Mouse (Mus musculus): ENCODE results near the gene Tmem204.

DNA sequence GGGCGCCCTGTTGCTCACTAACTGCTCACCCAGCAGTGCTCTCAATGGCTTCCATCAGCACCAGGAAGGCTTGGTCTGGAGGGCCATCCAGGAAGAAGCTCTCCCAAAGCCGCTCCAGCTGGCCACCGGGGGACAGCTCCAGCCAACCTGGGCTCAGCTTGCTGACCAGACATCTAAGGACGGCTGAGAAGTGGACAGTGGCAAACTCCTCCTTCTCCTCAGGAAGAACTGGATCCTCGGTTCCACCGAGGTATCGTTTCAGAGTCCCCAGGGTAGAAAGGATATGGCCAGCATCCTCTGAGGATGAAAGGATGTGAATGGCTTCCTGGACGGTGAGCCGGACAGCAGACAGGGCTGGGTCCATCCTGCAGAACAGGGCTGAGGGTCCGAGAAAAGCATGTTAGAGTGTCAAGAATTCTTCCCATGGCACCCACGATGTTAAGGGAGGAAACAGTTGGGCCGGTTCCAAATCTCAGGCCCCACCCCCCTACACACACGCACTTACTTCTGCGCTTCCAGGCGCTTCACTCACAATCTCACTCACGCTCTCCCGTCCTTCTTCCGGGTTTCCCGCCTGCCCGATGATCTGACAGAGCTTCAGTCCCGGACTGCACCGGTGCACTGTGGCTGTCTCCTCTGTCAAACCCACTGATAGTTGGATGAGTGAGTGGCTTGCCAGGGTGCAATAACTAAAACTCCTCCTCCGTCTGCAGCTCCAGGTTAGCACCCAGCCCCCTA lies 31.7 kb upstream of the Tmem204 start:
- TF ChIP-seq GATA1 (IDR thresholded peaks at IDR 0.05; ENCODE audit: low read depth, low read length) (no peak), EP300 (IDR thresholded peaks at IDR 0.05; ENCODE audit: low read depth in 1 of 2, low read length in 2 of 2) (no peak), MEF2A (IDR thresholded peaks at IDR 0.05; ENCODE audit: extremely low read depth, insufficient replicate concordance, low read depth, low read length, poor library complexity, severe bottlenecking) (no peak), HCFC1 (IDR thresholded peaks at IDR 0.05; ENCODE audit: low read depth, low read length) (no peak)
